Mouse (Mus musculus) forebrain, embryonic 14.5 days (tissue): ENCODE measurements around the gene Dok3. TPM values are rescaled to one million over a fixed set of nuclear protein-coding genes. Genes with fewer than 3 reads are reported as not detected.
A peak's percentile ranks its signal among the peaks of the same experiment; 100 is the strongest.
"Not testable (repeated sequence)": the region's sequence is repeated elsewhere in the genome, so short reads cannot be mapped to it uniquely, and the experiment has no call there.

ENCODE experiments used
- ATAC-seq: fragments of 200-750 bp; cut with Nextera tagmentation; 2 replicates; pipeline ENCODE4 v1.8.0; 2017; ENCODE audit warnings: mild to moderate bottlenecking, moderate library complexity
- DNase-seq: peaks from one replicate; pipeline ENCODE4 v3.0.0-alpha.2; 2015; ENCODE audit warnings: low spot score
- H3K27ac ChIP-seq: fragments of 300-500 bp; sonication (generic); 2 replicates; pipeline ENCODE4 v1.5.1; 2014; ENCODE audit warnings: low read depth, mild to moderate bottlenecking, control low read depth, low read length, moderate library complexity
- H3K27me3 ChIP-seq: fragments of 300-500 bp; sonication (generic); replicated peaks from 2 replicates; pipeline ENCODE4 v1.6.1; 2014; ENCODE audit warnings: low read length, control low read depth, mixed read lengths; ENCODE audit not compliant: control insufficient read depth, insufficient read depth
- H3K36me3 ChIP-seq: fragments of 300-500 bp; sonication (generic); 2 replicates; pipeline ENCODE4 v1.6.1; 2014; ENCODE audit warnings: low read length, control low read depth; ENCODE audit not compliant: control insufficient read depth, insufficient read depth
- H3K4me1 ChIP-seq: fragments of 300-500 bp; sonication (generic); 2 replicates; pipeline ENCODE4 v1.6.1; 2014; ENCODE audit warnings: antibody characterized with exemption, low read length, control low read depth; ENCODE audit not compliant: control insufficient read depth, insufficient read depth
- H3K4me2 ChIP-seq: fragments of 300-500 bp; sonication (generic); 2 replicates; pipeline ENCODE4 v1.6.1; 2014; ENCODE audit warnings: mild to moderate bottlenecking, control low read depth, low read length
- H3K4me3 ChIP-seq: fragments of 300-500 bp; sonication (generic); 2 replicates; pipeline ENCODE4 v1.5.1; 2014; ENCODE audit warnings: low read depth, low read length, control low read depth
- H3K9ac ChIP-seq: fragments of 300-500 bp; sonication (generic); 2 replicates; pipeline ENCODE4 v1.6.1; 2014; ENCODE audit warnings: mild to moderate bottlenecking, low read length, control low read depth, moderate library complexity
- H3K9me3 ChIP-seq: fragments of 300-500 bp; sonication (generic); replicated peaks from 2 replicates; pipeline ENCODE4 v1.6.1; 2016; ENCODE audit warnings: low read length, control low read depth, mixed read lengths; ENCODE audit not compliant: control insufficient read depth
- WGBS: fragments of 180-500 bp; shearing (Covaris S2); extraction: QIAGEN DNeasy Blood & Tissue Kit; methylation state at CpG from one replicate; pipeline ENCODE4 v1.1.7; 2014; 5-methylcytosine and 5-hydroxymethylcytosine counted together
- polyA plus RNA-seq: library from polyadenylated mRNA; unstranded; fragments of >200 nt; fragmentation: Nextera tagmentation; extraction: Ambion mirVana; gene quantifications from 2 replicates; pipeline ENCODE4 v1.2.1, GENCODE M21; 2014

Dok3 gene
- polyA plus RNA-seq, 1 experiment from 2014 or later = 1.4 TPM

- peak overlapping the region; percentile 94 for H3K27ac ChIP-seq
- DNase-seq (peak; percentile 50), ATAC-seq (peak; percentile 78)
- H3K9ac ChIP-seq = peak overlapping the region; percentile 97
- peaks cover 10% of the 10 kb centered on the region for H3K4me1 ChIP-seq
- no peaks in the 10 kb centered on the region for H3K27me3 ChIP-seq
- peak overlapping the region; percentile 98 for H3K4me2 ChIP-seq
- peak overlapping the region; percentile 97 for H3K4me3 ChIP-seq
- no peaks in the 10 kb centered on the region for H3K9me3 ChIP-seq
- WGBS = under 1% methylated on average over 34 of the region's 47 CpGs
- H3K36me3 ChIP-seq = peaks cover 20% of the 10 kb centered on the region
Measured at GRCm38 (mm10) chr13:55570286-55570973, 41.3 kb upstream of the Dok3 start.

- H3K4me2 ChIP-seq = peak overlapping the region; percentile 98
- 3% methylated on average over 16 of the region's 16 CpGs for WGBS
- peak overlapping the region; percentile 97 for H3K9ac ChIP-seq
- H3K4me1 ChIP-seq = peaks cover 10% of the 10 kb centered on the region
- peak overlapping the region; percentile 94 for H3K27ac ChIP-seq
- peaks cover 21% of the 10 kb centered on the region for H3K36me3 ChIP-seq
- DNase-seq (peak; percentile 33), ATAC-seq (0 out of 2 replicates have a peak, but pooled peaks have one; percentile 18)
- peak overlapping the region; percentile 97 for H3K4me3 ChIP-seq
- no peaks in the 10 kb centered on the region for H3K9me3 ChIP-seq
- no peaks in the 10 kb centered on the region for H3K27me3 ChIP-seq
Measured at GRCm38 (mm10) chr13:55569726-55570285, 40.7 kb upstream of the Dok3 start.

- not testable (repeated sequence) for H3K27ac ChIP-seq, H3K9me3 ChIP-seq, DNase-seq, H3K27me3 ChIP-seq, H3K9ac ChIP-seq, H3K4me3 ChIP-seq, H3K4me2 ChIP-seq, ATAC-seq
- 88% methylated on average over 4 of the region's 4 CpGs for WGBS
- H3K4me1 ChIP-seq = peaks cover 10% of the 10 kb centered on the region
- peaks cover 27% of the 10 kb centered on the region for H3K36me3 ChIP-seq
Measured at GRCm38 (mm10) chr13:55568524-55568923, 39.4 kb upstream of the Dok3 start.

- H3K4me2 ChIP-seq = no peak overlapping the region
Measured at GRCm38 (mm10) chr13:55567949-55568348, 38.9 kb upstream of the Dok3 start.

GRCm38 (mm10) chr13:55567001-55567400, 37.9 kb upstream of the Dok3 start:
- Histone ChIP-seq H3K9ac (no peak overlapping the region), H3K27ac (no peak overlapping the region), H3K4me3 (no peak overlapping the region), H3K9me3 (no peaks in the 10 kb centered on the region), H3K4me1 (peaks cover 10% of the 10 kb centered on the region), H3K4me2 (no peak overlapping the region), H3K36me3 (peaks cover 29% of the 10 kb centered on the region), H3K27me3 (no peaks in the 10 kb centered on the region)
- WGBS = 84% methylated on average over 6 of the region's 6 CpGs
- ATAC-seq (no peak), DNase-seq (no peak)

More at GRCm38 (mm10) chr13:55567949-55568348, 38.9 kb upstream of the Dok3 start:
- Histone ChIP-seq H3K4me1 (peaks cover 10% of the 10 kb centered on the region), H3K27me3 (no peaks in the 10 kb centered on the region), H3K27ac (no peak overlapping the region), H3K4me3 (no peak overlapping the region), H3K9ac (no peak overlapping the region), H3K9me3 (no peaks in the 10 kb centered on the region), H3K36me3 (peaks cover 29% of the 10 kb centered on the region)
- 77% methylated on average over 2 of the region's 2 CpGs for WGBS
- ATAC-seq (no peak), DNase-seq (no peak)

GRCm38 (mm10) chr13:55563266-55563879, 34.3 kb upstream of the Dok3 start:
- Histone ChIP-seq H3K4me3 (no peak overlapping the region), H3K27ac (no peak overlapping the region), H3K4me1 (no peaks in the 10 kb centered on the region), H3K27me3 (no peaks in the 10 kb centered on the region), H3K4me2 (no peak overlapping the region), H3K36me3 (peaks cover 46% of the 10 kb centered on the region), H3K9ac (no peak overlapping the region), H3K9me3 (no peaks in the 10 kb centered on the region)
- no peak for ATAC-seq
- no peak for DNase-seq
- 89% methylated on average over 7 of the region's 7 CpGs for WGBS

GRCm38 (mm10) chr13:55557499-55557898, 28.4 kb upstream of the Dok3 start:
- no peak overlapping the region for H3K4me3 ChIP-seq
- H3K4me2 ChIP-seq = no peak overlapping the region
- H3K4me1 ChIP-seq = no peaks in the 10 kb centered on the region
- no peak overlapping the region for H3K27ac ChIP-seq
- no peak for ATAC-seq
- H3K36me3 ChIP-seq = peaks cover 64% of the 10 kb centered on the region
- H3K9ac ChIP-seq = no peak overlapping the region
- H3K9me3 ChIP-seq = no peaks in the 10 kb centered on the region
- no peak for DNase-seq
- WGBS = 86% methylated on average over 6 of the region's 6 CpGs
- no peaks in the 10 kb centered on the region for H3K27me3 ChIP-seq

GRCm38 (mm10) chr13:55555921-55556320, 26.8 kb upstream of the Dok3 start:
- Histone ChIP-seq H3K27ac (no peak overlapping the region), H3K4me1 (no peaks in the 10 kb centered on the region), H3K27me3 (no peaks in the 10 kb centered on the region), H3K9ac (no peak overlapping the region), H3K4me2 (no peak overlapping the region), H3K4me3 (no peak overlapping the region), H3K36me3 (peaks cover 69% of the 10 kb centered on the region), H3K9me3 (no peaks in the 10 kb centered on the region)
- no peak for ATAC-seq
- WGBS = 91% methylated on average over 9 of the region's 9 CpGs
- no peak for DNase-seq

- Histone ChIP-seq H3K9me3 (no peaks in the 10 kb centered on the region), H3K36me3 (peaks cover 98% of the 10 kb centered on the region), H3K4me1 (no peaks in the 10 kb centered on the region), H3K9ac (no peak overlapping the region), H3K27ac (no peak overlapping the region), H3K4me2 (no peak overlapping the region), H3K27me3 (no peaks in the 10 kb centered on the region), H3K4me3 (no peak overlapping the region)
- 90% methylated on average over 15 of the region's 15 CpGs for WGBS
- DNase-seq = no peak
- ATAC-seq = no peak
Measured at GRCm38 (mm10) chr13:55549061-55549460, 20.0 kb upstream of the Dok3 start.
